Mouse (Mus musculus): ENCODE data around the gene AL731706.2.
"Not testable (repeated sequence)": the region's sequence is repeated elsewhere in the genome, so short reads cannot be mapped to it uniquely, and the experiment has no call there.

AL731706.2 gene

GRCm38 (mm10) chr2:136885579-136885978 lies at the start of gene AL731706.2:
Gene AL731706.2, minus strand, starts transcription at chr2:136885679.
- DNase-seq (ENCODE audit: low spot score in 2 of 2) = no peak

- peak; percentile 26 to 38 for DNase-seq (ENCODE audit: low spot score in 2 of 2)
Measured at GRCm38 (mm10) chr2:136921003-136921408, 35.5 kb upstream of the AL731706.2 start.

GRCm38 (mm10) chr2:136920257-136920993 lies 34.9 kb upstream of the AL731706.2 start:
- DNase-seq (ENCODE audit: low spot score in 2 of 2) = no peak

GRCm38 (mm10) chr2:136919433-136919832 lies 34.0 kb upstream of the AL731706.2 start:
- DNase-seq (ENCODE audit: low spot score in 2 of 2) = no peak

GRCm38 (mm10) chr2:136914334-136914902 lies 28.9 kb upstream of the AL731706.2 start:
- no peak for DNase-seq (ENCODE audit: low spot score in 2 of 2)

- no peak for DNase-seq (ENCODE audit: low spot score in 2 of 2)
Measured at GRCm38 (mm10) chr2:136913021-136913420, 27.5 kb upstream of the AL731706.2 start.

- DNase-seq (ENCODE audit: low spot score in 2 of 2) = no peak
Measured at GRCm38 (mm10) chr2:136911958-136912411, 26.5 kb upstream of the AL731706.2 start.

- no peak for DNase-seq (ENCODE audit: low spot score in 2 of 2)
Measured at GRCm38 (mm10) chr2:136909298-136909697, 23.8 kb upstream of the AL731706.2 start.

GRCm38 (mm10) chr2:136908596-136908995 lies 23.1 kb upstream of the AL731706.2 start:
- no peak for DNase-seq (ENCODE audit: low spot score in 2 of 2)

- no peak for DNase-seq (ENCODE audit: low spot score in 2 of 2)
Measured at GRCm38 (mm10) chr2:136896131-136896530, 10.7 kb upstream of the AL731706.2 start.

GRCm38 (mm10) chr2:136894494-136894893 lies 9.0 kb upstream of the AL731706.2 start:
- no peak for DNase-seq (ENCODE audit: low spot score in 2 of 2)

- peak; percentile 98 to 99 for DNase-seq (ENCODE audit: low spot score in 2 of 2)
Measured at GRCm38 (mm10) chr2:136891951-136892371, 6.5 kb upstream of the AL731706.2 start.

- DNase-seq (ENCODE audit: low spot score in 2 of 2) = peak; percentile 99 to 100
Measured at GRCm38 (mm10) chr2:136891068-136891950, 5.8 kb upstream of the AL731706.2 start, which contains the start of the genes Slx4ip, AL731706.1 and Mkks. Gene Slx4ip, plus strand, starts transcription at chr2:136891218. Gene AL731706.1, minus strand, starts transcription at chr2:136891389. Gene Mkks, minus strand, starts transcription at chr2:136891389.

GRCm38 (mm10) chr2:136890716-136891067 lies 5.2 kb upstream of the AL731706.2 start:
- not testable (repeated sequence) for DNase-seq (ENCODE audit: low spot score in 2 of 2)

GRCm38 (mm10) chr2:136886846-136887245 lies 1.4 kb upstream of the AL731706.2 start:
- DNase-seq (ENCODE audit: low spot score in 2 of 2) = peak; percentile 64 to 78

- peak in 1 of 2 experiments; percentile 5 for DNase-seq (ENCODE audit: low spot score in 2 of 2)
Measured at GRCm38 (mm10) chr2:136854543-136855388, 30.7 kb downstream of the AL731706.2 start.

GRCm38 (mm10) chr2:136850366-136850765 lies 35.1 kb downstream of the AL731706.2 start:
- no peak for DNase-seq (ENCODE audit: low spot score in 2 of 2)

- DNase-seq (ENCODE audit: low spot score in 2 of 2) = no peak
Measured at GRCm38 (mm10) chr2:136837994-136838393, 47.5 kb downstream of the AL731706.2 start.

- peak in 1 of 2 experiments; percentile 33 for DNase-seq (ENCODE audit: low spot score in 2 of 2)
Measured at GRCm38 (mm10) chr2:136835882-136836281, 49.6 kb downstream of the AL731706.2 start.

Measured in right cerebral cortex, adult 2 months (tissue).